Mouse (Mus musculus): ENCODE data around the gene Aif1.
A peak's percentile ranks its signal among the peaks of the same experiment; 100 is the strongest.
"Not testable (repeated sequence)": the region's sequence is repeated elsewhere in the genome, so short reads cannot be mapped to it uniquely, and the experiment has no call there.

Aif1 gene

DNA sequence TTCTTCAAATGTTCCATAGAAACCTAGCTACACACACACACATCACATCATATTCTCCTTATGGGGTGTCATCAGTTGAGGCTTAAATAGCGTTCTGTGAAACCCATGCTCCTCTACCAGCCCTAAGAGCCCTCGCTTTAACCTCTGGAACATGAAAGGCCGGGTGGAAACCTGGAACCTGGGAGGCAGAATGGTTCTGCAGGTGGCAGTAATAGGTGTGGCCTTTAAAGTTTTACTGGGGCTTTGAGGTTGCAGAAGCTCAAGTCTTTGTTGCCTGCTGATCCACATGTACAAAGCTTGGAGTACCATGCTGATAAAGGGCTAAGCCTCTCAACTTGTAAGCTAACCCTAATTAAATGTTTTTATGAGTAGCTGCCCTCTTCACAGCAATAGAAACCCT is 28.5 kb downstream of the Aif1 start:
- DNase-seq (ENCODE audit: low read depth, low spot score): no peak

DNA sequence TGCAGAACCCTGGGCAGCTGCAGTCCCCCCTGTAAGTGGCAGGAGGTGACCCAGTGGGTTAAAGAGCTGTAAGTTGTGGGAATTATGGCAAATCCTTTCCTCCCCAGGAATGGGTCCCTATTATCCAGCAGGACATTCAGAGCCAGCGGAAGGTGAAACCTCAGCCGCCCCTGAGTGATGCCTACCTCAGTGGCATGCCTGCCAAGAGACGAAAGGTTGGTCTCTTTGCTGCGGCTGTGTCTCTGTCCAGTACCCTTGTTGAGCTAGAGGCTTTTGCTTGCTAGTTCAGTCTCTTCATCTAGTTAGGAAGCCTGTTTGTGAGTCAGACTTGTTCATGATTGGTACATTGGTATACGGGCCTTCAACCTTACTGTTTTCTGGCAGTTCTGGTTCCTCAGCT is 29.7 kb downstream of the Aif1 start:
- no peak for DNase-seq (ENCODE audit: low read depth, low spot score)

DNA sequence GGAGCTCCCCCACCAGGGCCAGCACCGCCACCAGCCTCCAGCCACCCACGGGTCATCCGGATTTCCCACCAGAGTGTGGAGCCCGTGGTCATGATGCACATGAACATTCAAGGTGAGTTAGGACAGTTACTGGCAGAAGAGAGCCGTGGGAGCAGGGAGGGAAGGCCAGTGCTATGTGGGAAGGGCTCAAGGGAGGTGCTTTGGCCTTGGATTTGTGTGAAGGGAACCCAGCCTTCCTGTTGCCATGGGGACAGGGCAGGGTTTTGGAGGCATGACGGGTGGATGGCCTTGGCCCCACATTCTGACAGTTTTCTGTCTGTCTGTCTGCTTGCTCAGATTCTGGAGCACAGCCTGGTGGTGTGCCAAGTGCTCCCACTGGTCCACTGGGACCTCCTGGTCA is 33.9 kb downstream of the Aif1 start:
- DNase-seq (ENCODE audit: low read depth, low spot score): no peak

DNA sequence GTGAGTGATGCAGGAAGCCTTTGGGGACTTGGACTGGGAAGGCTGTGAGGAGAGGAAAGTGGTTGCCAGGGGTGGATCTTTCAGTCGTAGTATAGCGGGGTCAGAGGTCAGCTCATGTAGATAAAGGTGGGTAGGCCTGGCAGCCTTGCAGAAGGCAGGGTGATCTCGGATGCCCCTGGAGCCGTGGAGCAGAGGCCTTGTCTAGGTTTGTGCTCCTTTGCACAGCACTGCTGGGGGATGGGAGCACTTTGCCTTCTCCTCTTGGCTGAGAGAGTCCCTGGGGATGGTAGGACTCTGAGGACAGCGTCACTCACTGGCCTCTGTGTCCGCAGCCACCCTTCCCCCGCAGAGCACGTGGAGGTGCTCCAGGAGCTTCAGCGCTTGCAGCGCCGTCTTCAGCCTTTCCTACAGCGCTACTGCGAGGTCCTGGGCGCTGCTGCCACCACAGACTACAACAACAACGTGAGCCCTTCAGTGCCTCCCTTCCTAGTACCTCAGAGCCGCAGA is 35.3 kb downstream of the Aif1 start:
- DNase-seq (ENCODE audit: low read depth, low spot score): no peak

DNA sequence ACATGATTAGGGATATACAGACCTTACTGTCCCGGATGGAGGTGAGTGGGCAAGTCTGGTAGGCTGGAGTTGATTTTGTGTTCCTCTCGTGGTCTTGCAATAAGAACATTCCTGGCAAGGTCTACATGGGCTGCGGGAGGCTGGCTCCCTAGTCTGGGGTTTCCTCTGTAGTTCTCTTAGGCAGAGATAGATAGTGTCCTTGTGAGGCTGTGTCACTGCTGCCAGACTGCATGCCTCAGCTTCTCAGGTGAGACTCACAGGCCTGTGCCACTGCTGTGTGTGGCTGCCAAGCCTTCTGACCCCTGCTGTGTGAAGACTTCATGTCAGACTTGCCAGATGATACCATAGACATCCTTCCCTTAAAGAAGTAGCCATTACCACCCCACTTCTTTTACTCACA is 36.6 kb downstream of the Aif1 start:
- DNase-seq (ENCODE audit: low read depth, low spot score): no peak

DNA sequence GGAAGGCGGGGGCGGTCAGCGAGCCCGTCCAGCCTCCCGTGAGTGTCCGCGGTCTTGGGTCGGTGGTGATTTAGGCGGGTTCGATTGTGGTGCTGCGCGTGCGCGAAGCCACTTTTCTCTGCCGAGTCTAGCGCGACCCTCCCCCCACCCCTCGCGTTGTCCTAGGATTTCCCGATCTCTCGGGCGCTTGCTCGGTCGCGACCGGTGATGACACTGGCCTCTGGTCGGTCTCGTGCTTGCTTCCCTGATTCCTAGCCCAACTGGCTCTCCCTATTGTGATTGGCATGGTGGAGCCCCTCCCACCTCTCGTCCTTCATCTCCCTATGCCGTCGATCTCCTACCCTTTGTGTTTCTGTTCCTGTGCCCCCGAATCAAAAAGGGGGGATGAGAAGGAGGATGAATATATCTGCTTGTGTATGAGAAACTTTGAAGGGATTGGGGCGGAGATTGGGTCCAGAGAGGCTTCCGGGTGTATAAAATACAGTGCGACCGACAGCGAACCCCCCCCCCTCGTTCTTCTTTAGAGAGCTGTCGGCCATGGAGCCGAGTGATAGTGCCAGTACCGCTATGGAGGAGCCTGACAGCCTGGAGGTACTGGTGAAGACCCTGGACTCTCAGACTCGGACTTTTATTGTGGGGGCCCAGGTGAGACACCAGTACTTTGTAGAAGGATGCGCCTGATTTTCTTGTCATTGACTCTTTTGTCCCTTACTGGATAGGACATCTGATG is 40.1 kb downstream of the Aif1 start:
- no peak for DNase-seq (ENCODE audit: low read depth, low spot score)

DNA sequence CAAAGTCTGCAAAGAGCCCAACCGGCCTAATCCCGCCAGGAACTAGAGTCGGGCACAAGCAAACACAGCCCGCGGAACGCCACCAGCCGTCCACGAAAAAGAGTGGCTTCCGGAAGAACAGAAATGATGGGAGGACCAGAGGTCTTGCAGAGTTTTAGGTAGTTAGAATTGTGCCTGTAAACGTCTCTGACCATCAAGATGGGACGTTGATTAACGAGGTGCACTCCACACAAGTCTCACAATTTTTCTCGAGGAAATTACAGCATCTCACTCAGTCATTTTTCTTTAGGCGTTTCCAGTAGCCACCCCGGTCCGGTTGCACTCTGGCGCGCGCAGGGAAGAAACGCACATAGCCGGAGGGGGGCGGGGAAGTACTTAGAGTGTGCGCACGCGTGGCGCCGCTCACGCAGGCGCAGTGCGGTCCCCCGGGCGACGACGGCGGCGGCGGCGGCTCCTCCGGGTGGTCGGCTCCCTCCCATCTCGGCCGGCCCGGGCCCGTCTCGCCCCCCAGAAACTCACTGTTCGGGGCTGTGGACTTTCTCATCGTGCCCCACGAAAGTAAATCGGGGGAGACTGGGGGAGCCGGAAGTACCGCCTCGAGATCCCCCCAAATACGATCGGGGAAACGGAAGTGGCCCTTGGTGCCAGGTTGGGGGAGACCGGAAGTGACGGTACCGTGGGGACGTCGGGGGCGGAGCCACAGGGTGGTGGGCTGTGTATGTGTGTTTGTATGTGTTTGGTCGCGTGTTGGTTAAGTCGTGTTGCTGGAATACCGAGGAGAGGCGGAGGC is 40.9 kb downstream of the Aif1 start, which contains the start of gene Bag6:
Gene Bag6, plus strand, starts transcription at position 378 of the 790 bp plus-strand sequence.
- peak; percentile 92 for DNase-seq (ENCODE audit: low read depth, low spot score)

DNA sequence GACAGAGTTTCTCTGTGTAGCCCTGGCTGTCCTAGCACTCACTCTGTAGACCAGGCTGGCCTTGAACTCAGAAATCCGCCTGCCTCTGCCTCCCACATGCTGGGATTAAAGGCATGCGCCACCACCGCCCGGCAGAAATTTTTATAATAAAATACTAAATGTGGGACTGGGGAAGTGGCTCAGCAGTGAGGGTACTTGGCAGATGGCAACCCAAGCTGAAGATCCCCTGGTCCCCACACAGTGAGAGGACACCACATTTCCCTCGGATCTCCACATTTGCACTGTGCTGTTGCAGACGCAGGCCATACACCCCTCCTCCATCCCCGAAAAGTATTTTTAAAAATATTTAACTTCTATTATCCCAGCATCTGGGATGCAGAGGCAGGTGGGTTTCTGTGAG is 42.4 kb downstream of the Aif1 start:
- DNase-seq (ENCODE audit: low read depth, low spot score): no peak

DNA sequence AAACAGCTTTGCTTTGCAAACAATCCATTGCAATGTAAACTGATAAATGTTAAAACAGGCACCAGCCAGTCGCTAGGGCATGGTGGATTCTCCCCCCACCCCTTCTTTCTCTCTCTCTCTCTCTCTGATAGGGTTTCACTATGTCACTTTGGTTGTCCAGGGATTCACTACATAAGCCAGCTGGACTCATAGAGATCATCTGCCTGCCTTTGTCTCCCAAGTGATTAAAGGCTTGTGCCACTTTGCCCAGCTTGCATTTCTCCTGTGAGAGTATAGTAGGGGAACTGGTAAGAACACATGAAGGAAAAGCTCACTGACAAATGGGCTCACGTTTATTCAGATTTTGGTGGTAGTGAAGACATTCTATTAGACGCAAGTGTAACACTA is 43.7 kb downstream of the Aif1 start:
- DNase-seq (ENCODE audit: low read depth, low spot score): no peak

DNA sequence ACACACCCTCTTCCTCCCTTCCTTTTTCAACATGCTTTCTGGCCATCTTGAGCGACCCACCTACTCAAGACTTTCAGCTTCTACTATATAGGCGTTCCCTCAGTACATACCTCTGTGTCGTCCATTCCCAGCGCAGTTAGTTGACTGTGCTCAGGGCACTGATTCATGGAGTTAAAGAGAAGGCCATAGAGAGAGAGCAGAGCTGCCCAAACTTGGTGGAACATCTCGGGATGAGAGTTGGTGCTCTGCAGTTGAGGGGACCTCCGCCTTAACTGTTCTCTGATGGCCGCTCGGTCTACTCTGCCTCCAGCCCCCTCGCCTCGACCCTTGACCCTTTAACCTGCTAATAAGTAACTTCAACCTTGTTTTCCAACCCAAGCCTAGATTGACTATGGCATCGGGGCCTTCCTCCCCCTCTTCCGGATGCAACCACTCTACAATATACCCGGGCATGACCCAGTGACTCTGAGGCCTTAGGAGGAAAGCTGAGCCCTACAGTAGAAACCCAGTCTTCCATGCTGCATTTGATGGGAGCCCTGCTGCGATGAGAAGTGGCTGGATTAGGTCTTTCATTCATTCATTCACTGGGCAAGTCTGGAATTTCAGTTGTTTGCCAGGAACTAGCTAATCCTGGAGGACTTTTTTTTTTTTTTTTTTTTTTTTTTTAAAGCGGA is 44.2 kb downstream of the Aif1 start, which contains the start of gene Apom:
Gene Apom, minus strand, starts transcription at position 551 of the 674 bp plus-strand sequence.
- DNase-seq (ENCODE audit: low read depth, low spot score): no peak

DNA sequence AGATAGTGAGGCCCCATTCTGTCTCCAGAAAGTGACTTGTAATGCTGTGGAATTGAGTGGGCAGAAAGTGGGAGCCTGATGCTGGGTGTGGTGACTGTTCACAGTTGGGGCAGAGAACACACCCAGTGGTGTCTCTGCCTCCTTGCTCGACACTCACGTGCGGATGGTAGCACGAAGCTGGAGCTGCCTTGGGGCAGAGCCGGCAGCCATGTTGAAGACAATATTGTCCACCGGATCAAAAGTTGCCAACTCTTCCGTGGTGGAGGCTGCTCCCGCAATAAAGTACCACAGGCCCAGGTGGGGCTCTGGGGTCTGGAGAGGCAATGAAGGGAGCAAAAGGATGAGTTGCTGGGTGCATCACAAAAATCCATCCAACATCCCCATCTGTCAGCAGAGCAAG is 44.8 kb downstream of the Aif1 start:
- DNase-seq (ENCODE audit: low read depth, low spot score): no peak

DNA sequence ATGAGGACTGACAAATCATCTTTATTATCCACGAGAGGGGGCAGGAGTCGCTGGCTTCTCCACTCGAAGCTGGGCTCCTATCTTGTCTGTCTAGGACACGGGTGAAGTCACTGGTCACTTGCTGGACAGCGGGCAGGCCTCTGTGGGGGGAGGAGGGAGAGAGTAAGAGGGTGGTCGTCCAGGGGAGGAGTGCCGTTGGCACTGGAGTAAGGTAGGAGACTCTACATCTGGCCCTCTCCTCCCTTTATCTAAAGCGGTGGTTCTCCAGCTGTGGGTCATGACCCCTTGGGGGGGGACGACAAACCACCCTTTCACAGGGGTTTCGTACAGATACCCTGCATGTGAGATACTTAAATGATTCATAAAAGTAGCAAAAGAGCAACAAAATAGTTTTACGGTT is 46.9 kb downstream of the Aif1 start:
- no peak for DNase-seq (ENCODE audit: low read depth, low spot score)

DNA sequence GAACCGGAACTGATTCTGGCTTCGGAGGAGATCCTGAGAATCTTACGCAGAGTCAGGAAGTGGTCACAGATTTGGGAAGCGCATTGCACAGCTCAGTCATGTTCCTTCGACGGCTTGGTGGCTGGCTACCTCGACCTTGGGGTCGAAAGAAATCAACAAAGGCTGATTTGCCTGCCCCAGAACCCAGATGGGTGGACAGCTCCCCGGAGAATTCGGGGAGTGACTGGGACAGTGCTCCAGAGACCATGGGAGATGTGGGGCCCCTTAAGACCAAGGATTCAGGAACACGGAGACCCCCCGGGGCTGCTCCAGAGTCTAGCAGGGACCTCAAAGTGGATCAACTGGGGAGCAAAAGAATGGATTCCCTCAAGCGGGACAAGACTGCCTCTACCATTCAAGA is 48.9 kb downstream of the Aif1 start:
- no peak for DNase-seq (ENCODE audit: low read depth, low spot score)

DNA sequence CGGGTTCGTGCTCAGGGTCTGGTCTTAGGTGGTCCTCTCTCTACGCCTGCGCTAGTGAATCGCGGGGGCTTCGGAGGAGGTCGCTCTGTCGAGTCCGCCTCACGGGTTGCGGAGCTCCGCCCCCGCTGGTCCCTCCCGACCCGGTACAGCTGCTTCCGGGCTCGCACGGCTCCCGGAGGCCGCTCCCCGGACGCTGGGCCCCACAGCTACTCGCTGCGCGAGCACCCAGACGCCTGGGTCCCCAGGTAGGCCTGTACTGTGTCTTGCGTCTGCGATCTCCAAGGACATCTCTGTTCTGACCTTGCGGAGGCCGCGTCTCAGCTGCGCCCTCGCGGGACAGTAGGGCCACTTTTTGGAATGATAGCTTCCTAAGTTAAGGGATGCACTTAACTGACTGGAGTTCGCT is 49.7 kb downstream of the Aif1 start, which contains the start of gene D17H6S53E:
Gene D17H6S53E, plus strand, starts transcription at position 168 of the 406 bp plus-strand sequence.
- peak; percentile 45 for DNase-seq (ENCODE audit: low read depth, low spot score)

DNA sequence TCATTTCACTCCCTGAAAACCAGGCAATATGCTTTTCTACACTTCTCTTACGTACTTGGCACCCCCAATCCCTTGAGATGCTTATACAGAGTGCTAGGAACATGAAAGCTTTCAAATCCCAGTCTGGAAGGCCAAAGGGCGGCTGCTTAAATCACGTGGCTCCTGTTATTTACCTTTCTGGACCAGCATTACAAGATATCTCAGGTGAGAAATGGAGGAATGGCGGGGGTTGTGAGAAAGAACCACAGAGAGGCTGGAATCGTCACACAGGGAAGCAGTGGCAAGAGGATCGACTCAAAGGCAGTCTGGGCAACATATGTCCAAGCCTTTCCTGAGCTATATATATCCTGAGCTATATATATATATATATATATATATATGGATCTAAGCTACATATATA is 50.3 kb downstream of the Aif1 start:
- no peak for DNase-seq (ENCODE audit: low read depth, low spot score)

DNA sequence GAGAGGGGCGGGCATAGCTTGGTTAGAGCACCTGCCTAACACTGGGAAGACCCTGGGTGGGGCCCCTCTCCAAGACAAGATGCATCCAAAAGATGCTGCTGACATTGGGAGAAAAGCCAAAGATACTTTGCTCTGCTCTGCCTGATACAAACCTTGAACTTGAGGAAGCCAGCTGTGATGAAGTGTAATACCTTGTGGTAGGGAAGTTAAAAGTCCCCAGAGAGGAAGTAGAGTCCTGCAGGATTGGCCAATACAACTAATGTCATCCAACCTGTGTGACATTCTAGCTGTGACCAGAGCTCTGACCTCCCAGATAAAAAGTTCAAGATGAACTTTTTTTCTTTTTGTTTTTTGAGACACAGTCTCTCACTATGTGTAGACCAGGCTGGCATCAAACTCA is 50.8 kb downstream of the Aif1 start:
- DNase-seq (ENCODE audit: low read depth, low spot score): no peak

DNA sequence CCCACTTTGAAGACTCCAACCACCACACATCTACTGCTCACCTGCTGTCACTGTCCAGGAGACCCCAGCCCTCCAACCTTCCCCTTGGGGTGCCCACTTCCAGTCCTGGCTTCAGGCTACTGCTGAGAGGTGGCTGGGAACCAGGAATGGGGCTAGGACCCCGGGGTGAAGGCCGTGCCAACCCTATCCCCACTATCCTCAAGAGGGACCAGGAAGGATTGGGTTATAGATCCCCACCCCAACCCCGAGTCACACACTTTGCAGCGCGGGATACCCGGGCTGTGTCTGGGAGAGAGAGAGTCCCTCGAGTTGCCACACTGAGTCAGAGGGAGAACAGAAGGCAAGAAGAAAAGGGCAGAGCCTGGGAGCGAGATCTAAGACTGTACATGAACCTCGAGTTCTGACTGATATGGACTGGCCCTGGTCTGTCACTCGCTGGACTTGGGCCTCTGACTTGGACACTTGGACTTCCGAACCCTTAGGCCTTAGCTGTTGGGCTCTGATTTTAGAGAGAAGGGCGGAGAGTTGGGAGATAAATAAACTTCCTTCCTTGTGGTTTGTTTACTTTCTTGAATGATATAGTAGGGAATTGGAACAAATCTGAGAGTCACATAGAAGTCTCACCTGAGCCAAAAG is 51.5 kb downstream of the Aif1 start:
- not testable (repeated sequence) for DNase-seq (ENCODE audit: low read depth, low spot score)

DNA sequence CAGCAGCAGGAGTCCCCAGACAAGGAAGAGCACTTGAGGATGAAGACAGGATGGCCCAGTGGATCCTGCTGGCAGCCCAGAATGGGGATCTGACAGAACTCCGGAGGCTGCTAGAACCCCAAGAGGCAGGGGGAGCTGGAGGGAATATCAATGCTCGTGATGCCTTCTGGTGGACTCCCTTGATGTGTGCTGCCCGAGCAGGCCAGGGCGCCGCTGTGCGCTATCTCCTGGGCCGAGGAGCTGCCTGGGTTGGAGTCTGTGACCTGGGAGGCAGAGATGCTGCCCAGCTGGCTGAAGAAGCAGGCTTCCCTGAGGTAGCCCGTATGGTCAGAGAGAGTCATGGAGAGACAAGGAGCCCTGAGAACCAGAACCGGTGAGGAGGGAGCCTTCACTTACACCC is 52.6 kb downstream of the Aif1 start:
- DNase-seq (ENCODE audit: low read depth, low spot score): not testable (repeated sequence)

DNA sequence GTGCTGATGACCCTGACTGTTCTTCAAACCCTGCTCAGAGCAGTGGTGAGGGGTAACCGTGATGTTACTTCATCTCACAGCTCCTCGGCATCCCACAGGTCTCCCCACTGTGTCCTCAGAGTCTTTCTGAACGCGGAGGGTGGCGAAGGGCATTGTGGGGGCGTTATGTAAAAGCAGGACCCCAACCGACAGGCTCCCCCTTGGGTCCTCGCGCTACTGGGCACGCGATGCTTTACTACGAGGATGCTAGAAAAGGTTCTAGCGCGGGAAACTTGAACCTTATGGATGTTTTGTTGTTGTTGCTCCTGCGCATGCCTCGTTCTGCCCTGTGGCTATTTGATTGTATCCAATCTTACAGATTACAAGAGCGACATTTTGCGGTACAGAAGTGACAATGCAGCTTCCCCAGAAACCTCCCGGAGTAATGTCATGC is 54.0 kb downstream of the Aif1 start, which contains the start of gene Csnk2b:
Gene Csnk2b, minus strand, starts transcription at position 183 of the 433 bp plus-strand sequence.
- peak; percentile 44 for DNase-seq (ENCODE audit: low read depth, low spot score)

DNA sequence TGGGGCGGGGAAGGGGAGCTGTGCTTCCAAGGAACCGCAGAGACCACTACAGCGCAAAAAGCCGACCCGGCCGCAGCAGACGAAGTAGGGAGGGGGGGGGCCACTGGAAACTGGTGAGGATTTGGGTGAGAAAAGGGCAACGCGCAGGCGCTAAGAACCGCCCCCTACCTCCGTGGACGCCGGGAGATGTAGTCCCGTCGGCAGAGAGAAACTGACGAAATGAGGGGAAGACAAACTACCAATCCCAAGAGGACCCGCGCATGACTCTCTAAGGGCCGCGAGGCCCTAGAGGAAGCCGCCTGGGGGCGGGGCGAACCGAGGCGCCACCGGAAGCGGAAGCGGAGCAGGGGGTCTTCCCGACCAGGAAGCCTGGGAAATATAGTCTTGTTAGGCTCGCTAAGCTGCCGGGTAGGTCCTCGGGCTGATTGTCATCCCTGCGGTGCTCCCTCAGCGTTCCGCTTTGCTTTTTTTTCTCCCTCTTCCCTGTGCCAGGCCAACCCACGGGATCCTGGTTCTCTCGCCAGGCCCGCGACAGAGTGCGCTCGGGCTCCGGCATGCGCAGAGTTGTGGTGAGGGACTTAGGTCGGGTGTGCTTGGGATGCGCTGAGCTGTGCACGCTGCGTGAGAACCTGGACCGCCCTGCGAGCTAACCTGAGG is 54.6 kb downstream of the Aif1 start, which contains the start of gene Gpank1:
Gene Gpank1, plus strand, starts transcription at position 313 of the 657 bp plus-strand sequence.
- peak; percentile 98 for DNase-seq (ENCODE audit: low read depth, low spot score)

Measured in embryo, embryonic 11.5 days (tissue).